Mouse (Mus musculus) heart, embryonic 10.5 days (tissue): Measurements from ENCODE around the gene Sp100. TPM values are rescaled to one million over a fixed set of nuclear protein-coding genes. Genes with fewer than 3 reads are reported as not detected.

Experiments used
- DNase-seq: peaks from one replicate; pipeline ENCODE4 v3.0.0-alpha.2; 2017; ENCODE audit warnings: low spot score
- H3K27ac ChIP-seq: fragments of 300-500 bp; sonication (generic); 2 replicates; pipeline ENCODE4 v1.5.1; 2016; ENCODE audit warnings: mild to moderate bottlenecking
- H3K27me3 ChIP-seq: fragments of 300-500 bp; sonication (generic); 2 replicates; pipeline ENCODE4 v1.6.1; 2016; ENCODE audit warnings: mild to moderate bottlenecking; ENCODE audit not compliant: poor library complexity, insufficient read depth, severe bottlenecking
- H3K36me3 ChIP-seq: fragments of 300-500 bp; sonication (generic); 2 replicates; pipeline ENCODE4 v1.6.1; 2016; ENCODE audit warnings: mild to moderate bottlenecking, moderate library complexity
- H3K4me1 ChIP-seq: fragments of 300-500 bp; sonication (generic); 2 replicates; pipeline ENCODE4 v1.6.1; 2016; ENCODE audit warnings: mild to moderate bottlenecking
- H3K4me3 ChIP-seq: fragments of 300-500 bp; sonication (generic); 2 replicates; pipeline ENCODE4 v1.5.1; 2016; ENCODE audit warnings: mild to moderate bottlenecking, moderate library complexity
- H3K9me3 ChIP-seq: fragments of 300-500 bp; sonication (generic); 2 replicates; pipeline ENCODE4 v1.6.1; 2016; ENCODE audit warnings: mild to moderate bottlenecking, moderate library complexity
- WGBS: fragments of 180-500 bp; shearing (Covaris S2); methylation state at CpG from one replicate; pipeline ENCODE4 v1.1.7; 2016; 5-methylcytosine and 5-hydroxymethylcytosine counted together
- polyA plus RNA-seq: library from polyadenylated mRNA; unstranded; fragments of >200 nt; fragmentation: Nextera tagmentation; extraction: Ambion mirVana; gene quantifications from 2 replicates; pipeline ENCODE4 v1.2.1, GENCODE M21; 2016

The Sp100 gene
- polyA plus RNA-seq, 1 experiment from 2014 or later = 0.46 TPM

DNA sequence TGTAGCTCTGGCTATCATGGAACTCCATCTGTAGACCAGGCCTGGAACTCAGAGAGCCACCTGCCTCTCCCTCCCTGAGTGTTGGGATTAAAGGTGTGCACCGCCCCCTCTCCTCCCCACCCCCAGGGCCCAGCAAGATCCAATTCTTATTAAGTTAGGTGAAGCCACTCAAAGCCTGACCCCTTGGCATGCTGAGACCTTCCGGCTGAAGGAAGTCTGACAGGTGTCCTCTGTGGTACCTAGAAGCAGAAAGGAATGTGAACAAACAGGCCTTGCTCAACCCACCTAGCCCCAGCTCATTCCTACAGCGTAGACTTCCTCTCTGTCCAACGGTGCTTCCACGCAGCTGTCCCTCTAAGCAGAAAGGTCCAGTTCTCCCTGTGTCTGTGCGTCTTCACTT, 91.1 kb downstream of the Sp100 start:
- 75% methylated on average over 6 of the region's 6 CpGs for WGBS
- H3K9me3 ChIP-seq = no peaks in the 10 kb centered on the region
- H3K36me3 ChIP-seq = no peaks in the 10 kb centered on the region
- H3K4me1 ChIP-seq = peaks cover 3% of the 10 kb centered on the region; the same call in 1 of the 2 replicates
- no peak overlapping the region for H3K4me3 ChIP-seq
- H3K27ac ChIP-seq = no peak overlapping the region
- no peak for DNase-seq
- no peaks in the 10 kb centered on the region for H3K27me3 ChIP-seq

DNA sequence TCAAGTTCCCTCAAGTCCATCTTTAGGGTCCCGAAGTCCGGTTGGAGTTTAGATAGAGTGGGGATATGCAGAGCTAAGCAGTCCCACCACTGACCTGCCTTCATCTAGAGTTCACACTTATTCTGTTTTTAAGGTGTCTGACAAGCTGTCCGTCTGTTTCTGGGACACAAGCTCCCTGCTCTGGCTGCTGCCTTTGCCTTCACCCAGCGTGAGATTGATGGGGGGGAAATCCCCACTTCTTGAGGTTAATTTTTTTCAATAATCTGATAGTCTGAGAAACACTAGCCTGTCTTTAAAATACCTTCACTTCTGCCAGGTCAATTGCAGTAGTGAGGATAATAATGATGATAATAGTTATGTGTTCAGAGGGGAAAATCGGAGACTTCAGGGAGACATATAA, 92.5 kb downstream of the Sp100 start:
- Histone ChIP-seq H3K27ac (no peak overlapping the region), H3K4me3 (no peak overlapping the region), H3K9me3 (no peaks in the 10 kb centered on the region), H3K27me3 (no peaks in the 10 kb centered on the region), H3K4me1 (no peaks in the 10 kb centered on the region), H3K36me3 (no peaks in the 10 kb centered on the region)
- DNase-seq = no peak
- 68% methylated on average over 5 of the region's 5 CpGs for WGBS

DNA sequence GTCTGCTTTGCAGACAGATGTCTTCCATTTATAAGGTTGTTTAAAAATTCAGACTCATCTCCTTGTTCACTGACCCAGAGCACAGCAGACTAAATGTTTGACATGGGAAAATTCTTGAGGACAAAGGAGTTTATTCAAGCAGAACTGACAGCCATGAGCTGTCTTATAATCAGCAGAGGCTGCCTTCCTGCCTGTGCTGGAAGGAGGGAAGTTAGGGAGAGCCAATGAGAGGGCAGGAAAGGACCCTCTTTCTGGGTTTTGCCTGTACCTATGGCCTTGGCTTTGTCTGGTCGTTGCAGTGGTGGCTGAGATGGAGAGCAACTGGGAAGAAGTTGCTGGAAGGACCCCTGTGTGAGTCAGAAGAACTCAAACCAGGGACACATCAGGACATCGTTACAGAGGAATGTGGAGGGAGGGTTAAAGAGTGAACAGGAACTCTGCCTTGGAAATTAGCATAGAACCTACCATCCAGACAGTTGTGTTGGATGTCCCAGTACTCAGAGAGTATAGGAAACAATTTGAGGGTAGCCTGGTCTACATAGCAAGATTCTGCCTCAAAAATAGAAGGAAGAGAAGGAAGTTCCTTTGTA, 93.2 kb downstream of the Sp100 start:
- no peak for DNase-seq
- H3K4me3 ChIP-seq = no peak overlapping the region
- no peaks in the 10 kb centered on the region for H3K36me3 ChIP-seq
- H3K4me1 ChIP-seq = no peaks in the 10 kb centered on the region
- WGBS = 16% methylated on average over 2 of the region's 2 CpGs
- no peaks in the 10 kb centered on the region for H3K27me3 ChIP-seq
- no peak overlapping the region for H3K27ac ChIP-seq
- no peaks in the 10 kb centered on the region for H3K9me3 ChIP-seq

DNA sequence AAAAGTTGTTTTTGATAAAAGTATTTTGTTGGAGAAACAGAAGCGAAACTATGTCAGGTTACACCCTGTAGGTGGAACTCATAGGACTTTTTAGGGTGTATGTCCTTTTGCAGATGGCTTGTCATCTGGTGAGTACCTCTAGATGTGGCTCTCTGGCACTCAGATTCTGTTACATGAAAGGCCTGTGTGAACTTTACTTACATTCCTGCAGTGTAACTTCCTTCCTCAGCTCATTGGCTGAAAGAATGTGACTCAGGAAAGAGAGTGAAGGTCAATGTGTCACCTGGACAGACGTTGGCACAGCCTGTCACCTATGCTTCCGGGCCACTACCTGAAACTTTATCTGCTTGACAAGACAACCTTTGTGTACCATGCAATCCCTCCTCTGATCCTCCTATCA, 94.8 kb downstream of the Sp100 start:
- Histone ChIP-seq H3K27me3 (no peaks in the 10 kb centered on the region), H3K27ac (no peak overlapping the region), H3K9me3 (no peaks in the 10 kb centered on the region), H3K4me3 (no peak overlapping the region), H3K4me1 (no peaks in the 10 kb centered on the region), H3K36me3 (no peaks in the 10 kb centered on the region)
- no peak for DNase-seq
- WGBS = 76% methylated on average over 3 of the region's 3 CpGs

DNA sequence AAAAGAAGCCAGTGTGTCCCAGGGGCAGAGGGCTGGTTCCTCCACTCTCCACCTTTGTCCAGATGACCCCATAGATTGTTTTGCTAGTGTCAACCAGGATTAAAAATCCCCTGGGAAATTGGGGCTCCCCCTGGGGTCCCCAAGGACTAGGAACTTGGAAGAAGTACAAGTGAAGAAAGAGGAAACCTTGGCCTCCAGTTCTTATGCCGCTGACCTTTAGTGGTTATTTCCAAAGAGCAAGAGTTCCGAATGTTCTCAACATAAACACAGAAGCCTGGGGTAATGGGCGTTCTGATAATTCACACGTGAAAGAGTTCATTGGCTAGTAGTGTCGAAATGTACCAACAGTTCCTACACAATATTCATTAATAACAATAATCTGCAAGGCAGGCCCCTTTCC, 96.7 kb downstream of the Sp100 start:
- Histone ChIP-seq H3K4me3 (no peak overlapping the region), H3K9me3 (no peaks in the 10 kb centered on the region), H3K4me1 (peaks cover 9% of the 10 kb centered on the region), H3K27me3 (no peaks in the 10 kb centered on the region), H3K27ac (no peak overlapping the region), H3K36me3 (no peaks in the 10 kb centered on the region)
- 80% methylated on average over 5 of the region's 5 CpGs for WGBS
- DNase-seq = no peak

DNA sequence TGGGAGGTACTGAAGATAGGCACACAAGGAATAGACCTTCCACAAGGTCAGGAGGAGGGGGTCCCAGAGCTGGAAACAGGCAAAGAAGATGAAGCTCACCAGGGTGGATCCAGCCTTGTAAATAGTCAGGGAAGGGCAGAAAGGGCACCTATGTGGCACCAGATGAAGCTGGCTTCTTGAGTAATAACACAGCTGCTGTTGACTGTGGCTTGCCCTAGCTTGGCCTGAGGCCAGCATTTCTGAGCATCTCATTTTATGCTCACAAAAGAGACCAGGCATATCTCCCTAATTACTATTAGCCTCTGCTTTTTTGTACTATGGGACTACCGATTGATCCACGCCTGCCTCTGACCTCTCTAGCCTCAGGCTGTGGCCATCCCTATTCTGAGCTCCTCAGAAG, 100.0 kb downstream of the Sp100 start:
- 79% methylated on average over 2 of the region's 2 CpGs for WGBS
- no peak for DNase-seq
- Histone ChIP-seq H3K4me3 (no peak overlapping the region), H3K4me1 (peaks cover 19% of the 10 kb centered on the region), H3K9me3 (no peaks in the 10 kb centered on the region), H3K27me3 (no peaks in the 10 kb centered on the region), H3K36me3 (no peaks in the 10 kb centered on the region), H3K27ac (0 out of 2 replicates have a peak overlapping the region, but pooled peaks have one; percentile 11)

DNA sequence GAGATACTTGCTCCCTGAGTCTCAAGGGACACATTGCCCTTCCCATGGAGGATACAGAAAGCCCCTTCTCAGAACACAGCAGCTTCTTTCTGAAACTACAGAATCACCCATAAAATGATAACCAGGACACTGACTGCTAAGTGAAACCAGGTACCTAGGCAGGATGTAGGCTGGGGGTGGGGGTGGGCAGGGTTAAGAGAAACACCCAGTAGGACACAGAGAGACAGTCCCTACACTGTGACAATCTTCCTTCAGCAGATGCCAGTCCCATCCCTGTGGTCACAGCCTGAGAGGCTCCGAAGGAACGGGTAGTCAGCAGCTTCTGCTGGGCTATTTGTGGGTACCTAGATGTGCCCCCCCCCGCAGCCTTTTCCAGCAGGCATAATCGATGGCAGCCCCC, 100.9 kb downstream of the Sp100 start:
- no peak for DNase-seq
- H3K27ac ChIP-seq = peak overlapping the region; percentile 42; the same call in 1 of the 2 replicates
- H3K36me3 ChIP-seq = no peaks in the 10 kb centered on the region
- no peaks in the 10 kb centered on the region for H3K27me3 ChIP-seq
- 63% methylated on average over 4 of the region's 4 CpGs for WGBS
- no peak overlapping the region for H3K4me3 ChIP-seq
- H3K9me3 ChIP-seq = no peaks in the 10 kb centered on the region
- peaks cover 19% of the 10 kb centered on the region for H3K4me1 ChIP-seq

DNA sequence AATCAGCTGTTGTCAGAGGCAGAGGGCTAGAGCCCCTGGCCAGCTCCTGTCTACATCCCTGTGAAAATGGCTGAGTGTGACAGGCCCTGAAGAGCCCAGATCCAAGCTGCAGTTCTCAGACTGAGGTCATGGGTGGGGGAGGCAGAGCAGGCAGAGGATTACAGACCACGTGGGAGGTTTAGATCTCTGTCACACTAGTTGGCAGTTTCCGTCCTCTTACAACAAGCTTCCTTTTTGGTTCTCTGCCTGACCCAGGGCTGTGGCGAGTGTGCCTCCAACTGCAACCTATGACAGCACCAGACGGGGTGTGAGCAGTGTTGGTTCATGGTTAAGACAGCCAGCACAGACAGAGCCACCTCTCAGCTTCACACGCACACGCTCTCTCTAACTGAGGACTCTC, 101.7 kb downstream of the Sp100 start:
- Histone ChIP-seq H3K4me1 (peaks cover 19% of the 10 kb centered on the region), H3K9me3 (no peaks in the 10 kb centered on the region), H3K4me3 (no peak overlapping the region), H3K27me3 (no peaks in the 10 kb centered on the region), H3K27ac (peak overlapping the region; percentile 73; the same call in 1 of the 2 replicates), H3K36me3 (no peaks in the 10 kb centered on the region)
- DNase-seq = no peak
- WGBS = 46% methylated on average over 6 of the region's 6 CpGs

DNA sequence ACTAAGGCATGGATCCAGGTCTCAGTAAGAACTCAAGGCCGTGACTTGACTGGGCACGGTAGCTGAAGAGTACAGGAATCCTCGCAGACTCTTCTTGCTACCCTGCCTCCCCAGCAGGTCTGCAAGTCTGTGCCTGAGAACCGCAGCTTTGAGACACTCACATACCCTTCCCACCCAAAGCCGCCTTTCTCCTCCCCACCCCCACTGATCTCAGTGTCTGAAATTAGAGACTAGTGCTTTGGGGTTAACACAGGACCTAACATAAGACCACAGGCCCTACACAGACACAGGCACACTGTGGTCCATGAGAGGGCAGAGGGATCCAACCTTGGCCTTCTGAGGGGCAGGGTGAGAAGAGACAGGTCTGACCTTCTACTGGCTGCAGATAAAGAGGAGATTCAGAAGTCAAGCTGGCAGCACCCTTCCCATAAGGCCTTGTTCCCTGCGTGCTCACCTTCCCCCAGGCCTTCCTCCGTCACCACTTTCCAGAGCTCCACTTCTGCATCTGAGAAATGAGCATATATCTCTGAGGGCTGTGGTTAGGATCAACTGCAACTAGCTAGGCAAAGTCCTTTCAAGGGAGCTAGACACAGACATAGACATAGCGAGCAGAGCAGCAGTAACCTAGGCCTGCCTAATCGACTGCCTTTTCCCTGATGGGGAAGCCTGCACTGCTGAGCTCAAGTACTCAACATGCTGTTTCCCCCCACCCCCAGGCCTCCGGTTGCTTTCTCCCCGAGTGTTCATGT, 102.3 kb downstream of the Sp100 start:
- 77% methylated on average over 11 of the region's 11 CpGs for WGBS
- H3K27ac ChIP-seq = peak overlapping the region; percentile 73

DNA sequence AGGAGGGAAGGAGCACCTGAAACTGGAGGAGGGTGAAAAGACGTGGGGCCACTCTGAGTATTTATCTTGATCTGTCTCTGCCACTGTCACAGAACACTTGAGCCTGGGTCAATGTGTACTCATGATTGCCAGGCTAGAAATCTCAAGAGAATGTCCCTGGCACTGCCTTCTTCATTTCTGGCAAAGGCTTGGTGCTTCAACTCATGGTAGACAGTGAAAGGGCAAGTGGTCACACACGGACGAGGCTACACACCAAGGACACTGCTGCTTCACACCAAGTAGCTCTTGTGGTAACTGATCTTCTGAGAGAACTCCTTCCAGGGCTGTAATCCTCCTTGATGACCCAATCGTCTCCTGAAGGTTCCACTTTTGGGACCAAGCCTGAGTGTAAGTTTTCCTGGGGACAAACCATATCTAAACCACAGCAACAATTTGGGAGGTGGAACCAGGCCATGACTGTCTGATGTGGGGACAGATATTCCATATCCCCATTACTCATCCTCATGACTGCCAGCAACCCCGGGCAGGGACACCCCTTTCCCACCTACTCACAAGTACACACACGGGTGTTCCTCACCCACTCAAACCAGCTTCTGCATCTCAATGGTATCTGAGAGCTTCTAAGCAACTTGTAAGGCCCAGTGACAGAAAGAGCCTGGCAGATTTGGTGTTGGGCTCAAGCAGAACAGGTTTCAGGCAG, 107.9 kb downstream of the Sp100 start:
- no peaks in the 10 kb centered on the region for H3K27me3 ChIP-seq
- DNase-seq = no peak
- H3K36me3 ChIP-seq = no peaks in the 10 kb centered on the region
- no peaks in the 10 kb centered on the region for H3K9me3 ChIP-seq
- peaks cover 10% of the 10 kb centered on the region for H3K4me1 ChIP-seq
- 73% methylated on average over 6 of the region's 6 CpGs for WGBS
- peak overlapping the region; percentile 83; the same call in 1 of the 2 replicates for H3K27ac ChIP-seq
- H3K4me3 ChIP-seq = peak overlapping the region; percentile 37

More for the DNA sequence above, 102.3 kb downstream of the Sp100 start:
- no peak for DNase-seq
- H3K27me3 ChIP-seq = no peaks in the 10 kb centered on the region
- H3K36me3 ChIP-seq = no peaks in the 10 kb centered on the region
- no peak overlapping the region for H3K4me3 ChIP-seq
- peaks cover 19% of the 10 kb centered on the region for H3K4me1 ChIP-seq
- no peaks in the 10 kb centered on the region for H3K9me3 ChIP-seq

DNA sequence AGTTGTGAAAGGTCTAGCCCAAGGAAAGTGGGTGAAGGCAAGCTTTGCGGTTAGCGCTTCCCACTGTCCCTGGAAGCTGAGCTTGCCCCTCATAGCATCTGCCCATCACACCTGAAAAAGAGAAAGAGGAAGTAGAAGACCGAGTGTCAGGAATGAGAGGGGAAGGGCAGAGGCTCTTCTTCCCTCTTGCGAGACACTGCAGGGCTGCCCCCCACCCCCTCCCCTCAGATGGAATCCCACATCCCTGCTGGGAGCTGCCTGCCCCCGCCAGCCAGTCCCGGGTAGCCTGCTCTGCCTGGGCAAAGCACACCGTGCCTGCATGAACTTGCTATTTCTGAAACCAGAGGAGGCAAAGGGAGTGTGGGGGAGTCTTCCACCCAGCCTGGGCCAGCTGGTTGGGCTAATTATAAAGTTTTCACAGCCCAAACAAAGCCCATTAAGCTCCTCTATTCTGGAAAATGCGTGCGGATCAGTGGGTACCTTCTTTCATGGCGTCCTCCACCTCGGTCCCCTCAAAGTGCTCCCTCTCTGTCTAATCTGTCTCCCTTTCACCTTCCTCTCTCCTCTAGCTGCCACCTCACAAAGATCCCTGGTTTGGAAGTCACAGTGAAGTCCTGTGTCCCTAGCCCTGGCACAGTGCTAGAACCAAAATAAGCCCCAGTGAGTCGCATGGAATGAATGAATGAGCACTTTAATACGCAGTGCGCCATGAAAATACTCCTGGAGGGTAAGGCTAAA, 108.6 kb downstream of the Sp100 start:
- peak overlapping the region; percentile 83 for H3K27ac ChIP-seq
- peak overlapping the region; percentile 37 for H3K4me3 ChIP-seq
- no peaks in the 10 kb centered on the region for H3K36me3 ChIP-seq
- H3K27me3 ChIP-seq = no peaks in the 10 kb centered on the region
- WGBS = 21% methylated on average over 14 of the region's 14 CpGs
- no peak for DNase-seq
- H3K4me1 ChIP-seq = peaks cover 10% of the 10 kb centered on the region
- no peaks in the 10 kb centered on the region for H3K9me3 ChIP-seq

DNA sequence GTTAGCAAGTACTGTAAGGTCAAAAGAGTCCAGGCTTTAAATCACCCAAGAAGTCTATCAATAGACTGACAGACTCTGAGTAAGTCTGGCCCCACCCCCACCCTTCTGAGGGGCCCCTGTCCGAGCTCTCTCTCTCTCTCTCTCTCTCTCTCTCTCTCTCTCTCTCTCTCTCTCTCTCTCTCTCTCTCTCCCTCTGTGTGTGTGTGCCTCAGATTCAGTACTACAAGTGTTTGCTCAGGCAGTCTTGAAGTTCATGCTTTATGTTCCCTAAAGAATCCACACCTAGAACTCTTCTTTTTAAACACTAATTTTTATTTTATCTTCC, 109.1 kb downstream of the Sp100 start:
- Histone ChIP-seq H3K4me3 (peak overlapping the region; percentile 37), H3K36me3 (no peaks in the 10 kb centered on the region), H3K4me1 (peaks cover 10% of the 10 kb centered on the region), H3K27me3 (no peaks in the 10 kb centered on the region), H3K9me3 (no peaks in the 10 kb centered on the region), H3K27ac (peak overlapping the region; percentile 83)
- no peak for DNase-seq
- 18% methylated on average over 1 of the region's 1 CpGs for WGBS
